Mouse (Mus musculus) gastrocnemius, postnatal 25 days (tissue): Measurements from ENCODE around the gene Col16a1. TPM values are rescaled to one million over a fixed set of nuclear protein-coding genes. Genes with fewer than 3 reads are reported as not detected.

Experiments used
- DNase-seq: peaks from one replicate; pipeline ENCODE4 v3.0.0; 2022
- total RNA-seq, 2 experiments: library from RNA; stranded (reverse); gene quantifications; 1 replicate in 1 of 2; 2 replicates in 1 of 2; pipeline ENCODE4 v1.2.3; 2021

Gene Col16a1
- total RNA-seq, 2 experiments from 2014 or later, result 8.6 to 15.5 TPM

DNA sequence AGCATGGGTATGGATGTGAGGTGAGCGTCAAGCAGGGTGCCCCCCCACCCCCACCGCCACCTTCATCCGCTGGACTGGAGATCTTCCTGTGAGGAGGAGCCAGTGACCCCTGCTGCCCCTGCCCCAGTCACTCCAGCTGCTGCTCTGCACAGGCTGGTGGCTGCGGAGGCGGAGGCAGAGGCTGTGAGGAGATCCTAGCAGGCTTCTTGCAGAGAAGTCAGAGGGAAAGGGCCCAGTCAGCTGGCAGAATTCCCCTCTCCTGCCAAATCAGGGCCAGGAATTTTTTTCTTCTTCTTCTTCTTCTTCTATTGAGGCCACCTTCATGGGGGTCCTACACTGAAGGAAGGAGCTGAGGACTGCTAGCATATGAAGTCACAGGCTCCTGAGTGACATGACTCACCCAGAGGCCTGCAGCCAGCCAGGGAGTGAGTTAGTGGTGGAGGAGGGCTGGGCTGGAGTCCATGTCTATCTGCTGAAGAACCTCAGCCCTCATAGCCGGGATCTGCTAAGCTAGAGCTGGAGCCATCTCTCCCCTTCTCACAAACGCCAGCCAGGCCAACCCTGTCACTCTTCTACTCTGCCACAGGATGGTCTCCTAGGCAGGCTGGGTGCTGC lies 36.8 kb downstream of the Col16a1 start:
- peak; percentile 55 for DNase-seq

DNA sequence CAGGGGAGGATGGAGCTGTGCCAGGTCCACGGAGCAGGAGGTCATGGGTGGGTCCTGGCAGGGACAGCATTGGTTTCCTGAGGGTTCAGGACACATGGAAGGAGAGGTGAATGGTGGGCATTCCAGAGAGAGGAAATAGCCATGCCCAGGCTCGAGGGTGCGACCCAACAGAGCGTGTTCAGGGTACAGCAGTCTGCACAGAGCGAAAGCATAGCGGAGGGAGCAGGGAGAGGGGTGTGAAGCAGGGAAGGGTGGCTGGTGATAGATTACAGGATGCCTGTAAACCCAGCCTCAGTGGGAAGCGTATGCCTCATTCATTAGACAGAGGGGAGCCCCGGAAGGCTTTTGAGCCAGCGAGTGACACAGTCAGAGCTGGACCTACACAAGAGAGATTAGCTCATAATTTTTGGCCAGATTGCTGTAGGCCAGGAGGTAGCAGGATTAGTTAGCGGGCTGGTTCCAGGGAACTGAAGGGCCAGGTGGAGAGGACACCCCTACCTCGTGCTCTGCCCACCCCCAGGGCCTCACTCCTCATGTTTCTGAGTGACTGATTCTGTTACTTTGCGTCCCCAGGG lies 37.7 kb downstream of the Col16a1 start:
- no peak for DNase-seq

- DNase-seq, result peak; percentile 74
These were observed 39.7 kb downstream of the Col16a1 start for GRCm38 (mm10) chr4:130087293-130087692.

DNA sequence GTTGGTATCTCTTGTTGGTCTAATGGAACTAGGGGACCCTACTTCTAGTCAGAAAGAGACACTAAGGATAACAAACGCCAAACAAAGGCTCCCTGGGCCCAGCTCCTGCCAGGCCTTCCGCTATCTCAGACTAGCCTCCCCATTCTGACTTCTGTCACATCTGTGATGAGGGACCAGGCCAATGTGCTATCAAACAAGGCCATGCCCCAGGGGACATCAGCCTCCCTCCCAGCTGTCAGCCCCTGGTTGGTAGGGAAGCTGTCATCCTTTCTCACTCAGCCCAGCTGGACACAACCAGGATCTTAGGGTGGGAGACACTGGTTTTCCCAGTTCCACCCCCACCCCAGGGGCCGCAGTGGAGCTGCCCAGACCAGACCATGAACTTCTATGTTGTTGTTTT lies 47.5 kb downstream of the Col16a1 start:
- DNase-seq, result no peak

DNA sequence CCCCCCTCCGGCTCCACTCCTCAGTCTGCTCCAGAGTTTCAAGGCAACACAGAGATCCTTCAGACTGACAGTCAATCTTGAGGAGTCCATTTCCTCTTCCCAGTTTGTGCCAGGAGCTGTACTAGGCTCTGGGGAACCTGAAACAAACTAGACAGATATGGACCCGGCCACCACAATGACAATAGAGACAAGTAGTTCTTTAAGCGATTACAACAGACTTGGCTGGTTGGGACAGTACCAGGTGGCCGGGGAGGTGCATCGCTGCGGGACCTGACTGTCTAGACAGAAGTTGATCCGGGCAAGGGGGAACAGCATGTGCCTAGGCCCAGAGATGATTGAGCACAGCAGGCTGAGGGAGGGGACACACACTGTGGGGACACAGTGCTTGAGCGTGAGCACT lies 53.5 kb downstream of the Col16a1 start:
- DNase-seq, result no peak

DNA sequence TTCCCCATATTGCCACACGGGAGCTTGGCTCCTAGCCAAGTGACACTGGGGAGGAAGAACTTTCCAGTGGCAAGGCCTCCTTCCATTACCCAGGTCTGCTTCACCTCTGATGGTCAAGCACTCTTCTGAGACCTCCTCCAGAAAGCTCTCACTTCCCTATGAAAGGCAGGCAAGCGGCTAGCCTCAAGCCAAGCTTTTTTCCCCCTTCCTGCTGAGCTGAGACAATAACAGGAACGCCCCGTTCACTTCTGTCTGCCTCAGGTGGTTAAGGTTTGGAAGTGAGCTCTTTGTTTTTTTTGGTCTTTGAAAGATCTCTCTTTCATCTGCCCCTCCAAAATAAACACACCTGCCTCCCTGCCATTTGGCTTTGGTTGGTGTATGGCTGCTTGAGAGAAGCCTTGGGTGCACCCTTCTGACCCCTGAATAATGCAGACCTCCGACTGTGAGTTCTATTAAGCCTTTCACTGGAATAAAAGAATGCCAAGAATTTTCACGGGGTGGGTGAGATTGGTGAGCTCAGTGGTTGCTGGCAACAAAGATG lies 54.5 kb downstream of the Col16a1 start, which contains the start of gene Pef1:
Gene Pef1 (plus strand): TSS at position 448 of the 541 bp plus-strand sequence.
- no peak for DNase-seq

- DNase-seq, result no peak
These were observed 56.0 kb downstream of the Col16a1 start for GRCm38 (mm10) chr4:130103632-130104031.

GRCm38 (mm10) chr4:130104584-130104983 lies 56.9 kb downstream of the Col16a1 start:
- no peak for DNase-seq

DNA sequence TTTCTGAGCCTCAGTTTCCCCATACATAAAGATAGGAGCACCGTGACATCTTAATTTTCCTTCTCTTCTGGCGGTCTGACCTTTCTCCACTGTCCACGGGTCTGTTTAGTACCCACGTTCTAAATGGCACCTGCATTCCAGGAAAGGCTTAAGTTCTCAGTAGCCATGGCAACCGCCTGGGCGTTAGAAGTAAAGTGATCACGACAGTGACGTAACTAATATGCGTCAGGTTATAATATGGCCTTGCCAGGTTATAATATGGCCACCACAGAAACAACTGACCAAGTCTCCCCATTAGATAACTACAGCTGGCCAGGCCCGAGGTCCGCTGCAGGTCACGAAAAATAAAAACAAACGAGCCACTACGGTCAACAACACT lies 59.4 kb downstream of the Col16a1 start:
- DNase-seq, result no peak

DNA sequence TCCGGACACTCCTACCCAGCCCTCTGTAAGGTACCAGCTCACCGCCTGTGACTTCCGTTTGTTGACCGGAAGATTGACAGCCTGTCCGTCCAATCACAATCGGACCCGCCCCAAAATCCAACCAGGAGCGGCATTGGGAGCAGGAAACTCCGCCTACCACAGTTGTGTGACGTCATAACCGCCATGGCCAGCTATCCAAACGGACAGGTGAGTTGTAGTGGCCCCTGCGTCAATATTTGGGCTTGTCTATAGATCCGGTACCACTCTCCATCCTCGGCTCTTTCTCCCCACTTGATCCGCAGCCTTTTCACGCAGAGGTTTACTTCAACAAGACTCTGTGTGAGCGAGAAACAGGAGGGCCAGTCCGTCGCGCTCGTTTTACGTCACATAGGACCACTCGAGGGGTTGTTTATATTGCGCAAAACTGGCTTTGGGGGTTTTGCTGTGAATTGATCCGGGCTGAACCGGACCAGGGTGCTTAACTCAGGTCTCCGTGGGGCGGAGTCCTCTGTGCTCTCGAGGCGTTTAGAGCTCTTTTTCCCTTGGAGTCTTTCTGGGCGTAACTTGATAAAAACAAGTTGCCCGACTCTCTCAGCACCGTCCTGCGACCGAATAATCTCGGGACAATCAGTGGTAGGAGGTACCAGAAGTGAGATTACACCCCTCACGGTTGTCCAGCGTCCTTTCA lies 59.9 kb downstream of the Col16a1 start:
- DNase-seq, result peak; percentile 98

DNA sequence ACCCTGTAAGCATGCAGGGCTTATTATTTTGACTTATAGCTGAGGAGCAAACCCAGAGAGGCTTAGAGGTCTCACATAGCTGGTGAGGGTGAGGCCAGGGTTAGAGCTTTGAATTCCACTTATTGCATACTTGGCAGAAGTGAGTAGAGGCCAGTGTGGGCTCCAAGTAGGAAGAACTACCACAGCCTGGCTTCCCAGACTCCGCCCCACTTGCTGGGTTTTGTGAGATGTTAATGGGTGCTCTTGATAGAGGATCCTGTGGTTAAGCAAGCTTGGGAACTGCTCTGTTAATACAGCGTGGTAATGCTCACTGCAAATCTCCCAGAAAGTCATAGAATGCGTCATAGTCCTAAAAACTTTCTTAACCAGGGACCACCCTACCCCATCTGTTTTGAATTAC lies 61.3 kb downstream of the Col16a1 start:
- no peak for DNase-seq

DNA sequence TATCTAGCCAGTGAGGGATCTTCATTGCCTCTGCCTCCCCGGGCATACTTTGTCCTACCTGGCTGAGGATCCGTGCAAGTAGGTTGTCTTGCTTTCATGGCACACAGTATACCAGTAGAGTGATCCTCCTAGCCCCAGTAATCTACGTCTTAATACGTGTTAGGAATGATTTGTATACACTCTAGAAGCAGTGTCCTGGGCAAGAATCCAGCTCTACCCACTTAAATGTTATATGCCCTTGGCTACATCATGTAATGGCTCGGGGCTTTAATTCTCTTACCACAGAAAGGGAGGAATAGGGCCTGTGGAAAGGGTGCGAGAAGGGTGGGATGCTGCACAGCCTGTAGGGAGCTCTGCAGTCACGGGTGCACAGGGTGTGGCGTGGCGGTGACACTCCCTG lies 62.0 kb downstream of the Col16a1 start:
- DNase-seq, result no peak

- DNase-seq, result no peak
These were observed 62.5 kb downstream of the Col16a1 start for GRCm38 (mm10) chr4:130110091-130110490.

GRCm38 (mm10) chr4:130112299-130112698 lies 64.7 kb downstream of the Col16a1 start:
- DNase-seq, result peak; percentile 52

GRCm38 (mm10) chr4:130112732-130113131 lies 65.1 kb downstream of the Col16a1 start:
- no peak for DNase-seq

- DNase-seq, result no peak
These were observed 73.1 kb downstream of the Col16a1 start for GRCm38 (mm10) chr4:130120752-130121151.

DNA sequence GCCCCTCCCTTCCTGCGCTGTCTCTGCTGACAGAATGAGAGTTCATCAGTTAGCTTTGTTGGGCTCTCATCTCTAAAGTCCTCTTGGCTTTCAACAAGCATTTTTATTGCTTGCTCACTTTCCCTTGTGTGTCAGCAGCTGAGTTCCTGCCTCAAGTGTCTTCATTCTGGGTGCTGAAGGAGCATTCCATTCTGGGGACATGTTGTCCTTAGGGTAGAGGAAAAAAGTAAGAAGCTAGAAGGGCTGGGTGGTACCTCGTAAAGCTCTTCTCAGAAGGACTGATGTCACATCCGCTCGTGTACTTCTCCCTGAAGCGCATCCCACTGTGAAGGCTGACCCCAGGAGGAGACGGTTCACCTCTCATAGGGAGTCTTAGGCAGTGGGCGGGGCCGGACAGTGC lies 73.9 kb downstream of the Col16a1 start:
- DNase-seq, result no peak

- DNase-seq, result peak; percentile 4
These were observed 75.4 kb downstream of the Col16a1 start for GRCm38 (mm10) chr4:130123020-130123419.

- peak; percentile 3 for DNase-seq
These were observed 76.5 kb downstream of the Col16a1 start for GRCm38 (mm10) chr4:130124110-130124509.

DNA sequence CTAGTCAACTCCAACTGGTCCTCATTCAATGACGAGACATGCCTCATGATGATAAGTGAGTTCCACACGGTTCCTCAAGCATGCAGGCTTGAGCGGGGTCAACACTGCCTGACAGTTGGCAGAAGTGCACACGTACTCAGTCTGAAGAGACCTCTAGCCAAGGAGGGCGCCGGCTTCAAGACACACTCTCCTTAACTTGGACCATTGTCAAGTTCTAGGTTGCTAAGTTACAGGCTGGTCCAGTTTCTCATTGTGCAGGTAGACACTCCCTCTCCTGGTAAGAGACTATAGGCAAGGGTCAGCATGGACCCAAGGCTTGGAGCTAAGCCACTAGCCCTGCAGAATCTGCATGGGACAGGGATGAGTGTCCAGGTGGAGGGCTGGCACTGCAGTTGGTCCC lies 77.5 kb downstream of the Col16a1 start:
- DNase-seq, result no peak

DNA sequence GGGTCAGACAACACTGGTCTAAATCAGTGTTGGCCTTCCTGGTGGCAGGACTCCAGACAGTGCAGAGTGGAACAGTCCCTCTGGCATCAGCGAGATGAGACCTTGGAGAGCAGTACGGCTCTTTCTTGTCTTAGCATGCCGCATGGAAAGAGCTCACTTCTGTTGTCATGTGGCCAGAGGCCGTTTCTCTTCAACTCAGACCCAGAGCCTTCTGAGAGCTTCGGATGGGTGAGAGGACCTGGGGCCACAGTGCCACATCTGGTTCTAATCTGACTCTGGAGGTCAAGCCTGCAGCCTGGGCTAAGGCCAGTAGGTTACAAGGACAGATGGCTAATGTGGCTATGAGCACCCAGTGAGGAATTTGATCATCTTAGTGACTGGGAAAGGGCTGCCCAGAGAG lies 78.3 kb downstream of the Col16a1 start:
- no peak for DNase-seq

GRCm38 (mm10) chr4:130128907-130129306 lies 81.3 kb downstream of the Col16a1 start:
- no peak for DNase-seq

DNA sequence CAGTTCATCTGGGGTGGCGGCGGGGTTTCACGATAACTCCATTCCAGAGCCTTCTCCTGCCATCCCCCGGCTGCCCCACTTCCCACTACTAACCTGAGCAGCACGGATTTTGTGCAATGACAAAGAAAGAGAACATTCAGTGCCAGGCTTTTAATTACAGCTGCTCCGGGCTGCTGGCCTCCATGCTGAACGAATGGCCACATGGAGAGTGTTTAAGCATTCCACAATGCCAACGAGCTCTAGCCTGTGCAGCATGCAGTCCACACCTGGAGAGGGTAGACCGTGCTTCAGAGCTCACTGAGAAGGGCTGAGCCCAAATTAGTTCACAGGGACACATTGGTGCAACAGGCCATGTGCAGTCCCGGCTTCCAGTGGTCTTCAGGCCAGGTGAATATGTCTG lies 82.4 kb downstream of the Col16a1 start:
- no peak for DNase-seq
